10 mouse cellular contexts compared by ENCODE assay signal in genomic region chr10:30660564-30661328, GRCm38 (mm10). TPM values are rescaled to one million over a fixed set of nuclear protein-coding genes. Genes with fewer than 3 reads are reported as not detected.
DNase-seq lines count a peak whose midpoint lies in the region; ATAC-seq and TF ChIP-seq lines count a peak whose summit lies in the region.
"Had no signal": no experiment of that assay in that cellular context is flagged by ENCODE, and none has a peak within 500 bp of the region (broad histone marks: within the 10 kb centered on the region; RNA-seq: fewer than 3 reads in every experiment).

No protein-coding gene starts in this region.

- dilution Hi-C loops in CH12.LX (cut with MboI; ENCODE audit: extremely low pct_ligation_motif_present, extremely low pct_unique_long_range_greater_than_20kb, low sequenced_read_pairs) = no loop called here

- no peak overlapping the region for H3K4me2 ChIP-seq in intestine, postnatal 0 days (replicated peaks; ENCODE audit: low read depth)
- H3K4me2 ChIP-seq in intestine, embryonic 15.5 days (replicated peaks) = no peak overlapping the region
- H3K4me2 ChIP-seq in CH12.LX (ENCODE audit: insufficient read depth, low read depth, poor library complexity, severe bottlenecking) = no peak overlapping the region
- 0 out of 2 replicates have a peak overlapping the region, but pooled peaks have one; percentile 23 for H3K4me2 ChIP-seq in liver, embryonic 13.5 days
- H3K4me2 ChIP-seq in midbrain, embryonic 16.5 days (ENCODE audit: low read length) = no peak overlapping the region
- H3K4me2 ChIP-seq: forebrain, embryonic 15.5 days had no signal

- TF ChIP-seq RAD21 in CH12.LX (IDR thresholded peaks at IDR 0.05; ENCODE audit: low read depth, low read length) = peak; percentile 20

- H3K27ac ChIP-seq in intestine, postnatal 0 days (ENCODE audit: low read depth, low read length) = no peak overlapping the region
- H3K27ac ChIP-seq in intestine, embryonic 15.5 days = no peak overlapping the region
- H3K27ac ChIP-seq in CH12.LX (ENCODE audit: insufficient read depth, low read depth) = no peak overlapping the region
- H3K27ac ChIP-seq in liver, embryonic 13.5 days = no peak overlapping the region
- no peak overlapping the region for H3K27ac ChIP-seq in midbrain, embryonic 16.5 days (ENCODE audit: low read length)
- H3K27ac ChIP-seq: forebrain, embryonic 15.5 days; macrophage had no signal

- no peak for DNase-seq in CH12.LX (ENCODE audit: extremely low read depth)
- DNase-seq in MEL-GATA-1-ER (ENCODE audit: extremely low read depth, low read depth) = peak; percentile 77
- no peak for DNase-seq in liver, embryonic 13.5 days
- DNase-seq in urinary bladder, postnatal 36 days (ENCODE audit: low spot score in 2 of 2) = no peak
- DNase-seq: thymus, postnatal 25 days had no signal

- peaks cover 13% of the 10 kb centered on the region; the same call in 1 of the 2 replicates for H3K36me3 ChIP-seq in intestine, postnatal 0 days (ENCODE audit: control insufficient read depth, insufficient read depth)
- H3K36me3 ChIP-seq in intestine, embryonic 15.5 days = no peaks in the 10 kb centered on the region
- H3K36me3 ChIP-seq in CH12.LX (replicated peaks in 1 of 2; ENCODE audit: control insufficient read depth in 1 of 2, insufficient read depth in 1 of 2, low read length in 1 of 2) = peaks cover 2 to 27% of the 10 kb centered on the region in 2 experiments
- peaks cover 23% of the 10 kb centered on the region for H3K36me3 ChIP-seq in liver, embryonic 13.5 days
- H3K36me3 ChIP-seq in midbrain, embryonic 16.5 days (ENCODE audit: control insufficient read depth, insufficient read depth, low read length) = peaks cover 18% of the 10 kb centered on the region

- in situ Hi-C loops in CH12.LX (cut with MboI; ENCODE audit: low pct_ligation_motif_present, low pct_unique_long_range_greater_than_20kb, low sequenced_read_pairs) = no loop called here

- 83% methylated on average over 6 of the region's 6 CpGs for WGBS in intestine, postnatal 0 days
- 91% methylated on average over 6 of the region's 6 CpGs for WGBS in intestine, embryonic 15.5 days
- 28% methylated on average over 6 of the region's 6 CpGs for WGBS in liver, embryonic 13.5 days (ENCODE audit: insufficient replicate concordance)
- 95% methylated on average over 6 of the region's 6 CpGs for WGBS in midbrain, embryonic 16.5 days

- TF ChIP-seq EP300 in CH12.LX (IDR thresholded peaks at IDR 0.05; ENCODE audit: low read length) = no peak

- peak; percentile 77 for TF ChIP-seq CTCF in intestine, postnatal 0 days (IDR thresholded peaks at IDR 0.05; ENCODE audit: low read depth)
- peak in 1 of 2 experiments; percentile 50; a peak in 2 of 4 replicates for TF ChIP-seq CTCF in CH12.LX (conservative IDR thresholded peaks at IDR 0.05 in 1 of 2, IDR thresholded peaks at IDR 0.05 in 1 of 2; ENCODE audit: low read depth in 2 of 2, low read length in 2 of 2)

- H3K4me3 ChIP-seq in intestine, postnatal 0 days (ENCODE audit: low read depth, low read length) = no peak overlapping the region
- no peak overlapping the region for H3K4me3 ChIP-seq in intestine, embryonic 15.5 days (replicated peaks)
- no peak overlapping the region for H3K4me3 ChIP-seq in CH12.LX (replicated peaks in 1 of 3; ENCODE audit: low read depth in 2 of 3, low read length in 2 of 3, poor library complexity in 1 of 3)
- H3K4me3 ChIP-seq in liver, embryonic 13.5 days (replicated peaks) = no peak overlapping the region
- H3K4me3 ChIP-seq in midbrain, embryonic 16.5 days (ENCODE audit: low read depth, low read length) = no peak overlapping the region
- H3K4me3 ChIP-seq: forebrain, embryonic 15.5 days had no signal

- H3K9ac ChIP-seq in intestine, postnatal 0 days (ENCODE audit: low read depth, low read length) = no peak overlapping the region
- no peak overlapping the region for H3K9ac ChIP-seq in intestine, embryonic 15.5 days
- no peak overlapping the region for H3K9ac ChIP-seq in CH12.LX (ENCODE audit: insufficient read depth, low read depth)
- no peak overlapping the region for H3K9ac ChIP-seq in liver, embryonic 13.5 days
- H3K9ac ChIP-seq in midbrain, embryonic 16.5 days (ENCODE audit: low read depth, low read length) = no peak overlapping the region
- H3K9ac ChIP-seq: forebrain, embryonic 15.5 days had no signal

- no peak for TF ChIP-seq POLR2A in CH12.LX (IDR thresholded peaks at IDR 0.05; ENCODE audit: low read depth, low read length)

- H3K4me1 ChIP-seq in intestine, postnatal 0 days (replicated peaks; ENCODE audit: control insufficient read depth, insufficient read depth, low read length) = no peaks in the 10 kb centered on the region
- no peaks in the 10 kb centered on the region for H3K4me1 ChIP-seq in intestine, embryonic 15.5 days (replicated peaks)
- H3K4me1 ChIP-seq in CH12.LX (ENCODE audit: control insufficient read depth in 1 of 2, insufficient read depth in 2 of 2) = peaks cover 0 to 6% of the 10 kb centered on the region in 2 experiments; a peak in 2 of 4 replicates
- peaks cover 11% of the 10 kb centered on the region for H3K4me1 ChIP-seq in liver, embryonic 13.5 days (replicated peaks)
- H3K4me1 ChIP-seq in midbrain, embryonic 16.5 days (ENCODE audit: control insufficient read depth, insufficient read depth, low read length) = no peaks in the 10 kb centered on the region
- H3K4me1 ChIP-seq: forebrain, embryonic 15.5 days had no signal

- H3K9me3 ChIP-seq in intestine, postnatal 0 days (ENCODE audit: control insufficient read depth) = no peaks in the 10 kb centered on the region
- H3K9me3 ChIP-seq in intestine, embryonic 15.5 days = no peaks in the 10 kb centered on the region
- H3K9me3 ChIP-seq in CH12.LX (replicated peaks; ENCODE audit: low read length) = no peaks in the 10 kb centered on the region
- no peaks in the 10 kb centered on the region for H3K9me3 ChIP-seq in liver, embryonic 13.5 days (replicated peaks)
- no peaks in the 10 kb centered on the region for H3K9me3 ChIP-seq in midbrain, embryonic 16.5 days (replicated peaks; ENCODE audit: control insufficient read depth, low read length, poor library complexity, severe bottlenecking)
- H3K9me3 ChIP-seq: forebrain, embryonic 15.5 days had no signal

- H3K79me2 ChIP-seq in CH12.LX (replicated peaks; ENCODE audit: control insufficient read depth, extremely low read depth, insufficient read depth, poor library complexity, severe bottlenecking) = no peaks in the 10 kb centered on the region

- H3K27me3 ChIP-seq in intestine, postnatal 0 days (replicated peaks; ENCODE audit: control insufficient read depth, insufficient read depth, low read length) = no peaks in the 10 kb centered on the region
- H3K27me3 ChIP-seq in intestine, embryonic 15.5 days (replicated peaks) = no peaks in the 10 kb centered on the region
- H3K27me3 ChIP-seq in CH12.LX (replicated peaks) = no peaks in the 10 kb centered on the region
- no peaks in the 10 kb centered on the region for H3K27me3 ChIP-seq in liver, embryonic 13.5 days
- no peaks in the 10 kb centered on the region for H3K27me3 ChIP-seq in midbrain, embryonic 16.5 days (ENCODE audit: control insufficient read depth, insufficient read depth, low read depth, low read length)
- H3K27me3 ChIP-seq: forebrain, embryonic 15.5 days had no signal

- no peak for ATAC-seq in intestine, postnatal 0 days
- no peak for ATAC-seq in intestine, embryonic 15.5 days
- peak; percentile 50 for ATAC-seq in liver, embryonic 13.5 days (ENCODE audit: low read depth)
- no peak for ATAC-seq in midbrain, embryonic 16.5 days
- ATAC-seq: forebrain, embryonic 15.5 days had no signal

TF ChIP-seq in CH12.LX, 34 proteins besides CTCF, POLR2A, EP300 and RAD21:
- TF ChIP-seq ZKSCAN1 (IDR thresholded peaks at IDR 0.05; ENCODE audit: borderline replicate concordance, low read depth, low read length) (no peak), ELF1 (IDR thresholded peaks at IDR 0.05; ENCODE audit: low read depth, low read length) (no peak), SMC3 (IDR thresholded peaks at IDR 0.05; ENCODE audit: low read depth, low read length) (peak; percentile 28; the same call in 1 of the 2 replicates)

RNA-seq across cellular contexts. Expression of gene Hint3, which starts 31.3 kb away (rescaled TPM):
- polyA plus RNA-seq in intestine, postnatal 0 days (2015; fragmentation: Nextera tagmentation; extraction: Ambion mirVana) = 124 and 127 TPM in 2 replicates
- polyA plus RNA-seq in intestine, embryonic 15.5 days (2015; fragmentation: Nextera tagmentation; extraction: Ambion mirVana) = 31.0 and 37.4 TPM in 2 replicates
- total RNA-seq in CH12.LX (2012; rRNA removed) (9.7 and 14.2 TPM in 2 replicates), CH12.LX (2014; rRNA removed) (16.1 TPM in 2 replicates)
- 10.3 and 14.5 TPM in 2 replicates for polyA plus RNA-seq in CH12.LX (2012; ENCODE audit: insufficient read length, low read depth)
- polyA plus RNA-seq in liver, embryonic 13.5 days (2015; fragmentation: Nextera tagmentation; extraction: Ambion mirVana) = 15.9 and 17.0 TPM in 2 replicates
- polyA plus RNA-seq in midbrain, embryonic 16.5 days (2015; fragmentation: Nextera tagmentation; extraction: Ambion mirVana) = 19.6 and 20.2 TPM in 2 replicates
